Mouse (Mus musculus) midbrain, postnatal 0 days (tissue): ENCODE measurements around the gene Alk. TPM values are rescaled to one million over a fixed set of nuclear protein-coding genes. Genes with fewer than 3 reads are reported as not detected.

Experiments used
- ATAC-seq: fragments of 200-750 bp; cut with Nextera tagmentation; 2 replicates; pipeline ENCODE4 v1.8.0; 2017; ENCODE audit warnings: moderate number of reproducible peaks, mild to moderate bottlenecking, moderate TSS enrichment, moderate library complexity; ENCODE audit not compliant: low FRiP score
- DNase-seq: peaks from one replicate; pipeline ENCODE4 v3.0.0-alpha.2; 2015; ENCODE audit warnings: low spot score
- H3K27ac ChIP-seq: fragments of 300-500 bp; sonication (generic); 2 replicates; pipeline ENCODE4 v1.5.1; 2014; ENCODE audit warnings: low read depth, mild to moderate bottlenecking, low read length, mixed read lengths
- H3K27me3 ChIP-seq: fragments of 300-500 bp; sonication (generic); 2 replicates; pipeline ENCODE4 v1.6.1; 2014; ENCODE audit warnings: low read length, control low read depth, mixed read lengths; ENCODE audit not compliant: insufficient read depth
- H3K36me3 ChIP-seq: fragments of 300-500 bp; sonication (generic); 2 replicates; pipeline ENCODE4 v1.6.1; 2014; ENCODE audit warnings: low read length, control low read depth, mixed read lengths; ENCODE audit not compliant: insufficient read depth
- H3K4me1 ChIP-seq: fragments of 300-500 bp; sonication (generic); 2 replicates; pipeline ENCODE4 v1.6.1; 2014; ENCODE audit warnings: mild to moderate bottlenecking, control low read depth, antibody characterized with exemption, low read length, mixed read lengths; ENCODE audit not compliant: insufficient read depth
- H3K4me2 ChIP-seq: fragments of 300-500 bp; sonication (generic); 2 replicates; pipeline ENCODE4 v1.6.1; 2014; ENCODE audit warnings: low read depth, mild to moderate bottlenecking, low read length, mixed read lengths; ENCODE audit not compliant: poor library complexity, severe bottlenecking
- H3K4me3 ChIP-seq: fragments of 300-500 bp; sonication (generic); 2 replicates; pipeline ENCODE4 v1.5.1; 2014; ENCODE audit warnings: low read depth, mild to moderate bottlenecking, low read length, moderate library complexity
- H3K9ac ChIP-seq: fragments of 300-500 bp; sonication (generic); replicated peaks from 2 replicates; pipeline ENCODE4 v1.6.1; 2014; ENCODE audit warnings: mild to moderate bottlenecking, low read length, moderate library complexity, mixed read lengths; ENCODE audit not compliant: poor library complexity, severe bottlenecking
- H3K9me3 ChIP-seq: fragments of 300-500 bp; sonication (generic); 2 replicates; pipeline ENCODE4 v1.6.1; 2016; ENCODE audit warnings: low read length, control low read depth
- CTCF ChIP-seq: IDR thresholded peaks from 2 replicates; pipeline ENCODE4 v1.5.1; 2016; ENCODE audit warnings: antibody characterized with exemption, mild to moderate bottlenecking
- whole genome bisulfite sequencing: fragments of 180-500 bp; shearing (Covaris S2); extraction: QIAGEN DNeasy Blood & Tissue Kit; methylation state at CpG from one replicate; pipeline ENCODE4 v1.1.7; 2014; 5-methylcytosine and 5-hydroxymethylcytosine counted together
- polyA plus RNA-seq: library from polyadenylated mRNA; unstranded; fragments of >200 nt; fragmentation: Nextera tagmentation; extraction: Ambion mirVana; gene quantifications from 2 replicates; pipeline ENCODE4 v1.2.1, GENCODE M21; 2015
- total RNA-seq: library from RNA; depleted of rRNA; stranded (reverse); fragments of >200 nt; gene quantifications from 2 replicates; pipeline ENCODE4 v1.2.3, GENCODE M21; 2014

The Alk gene
- total and polyA plus RNA-seq, 2 experiments from 2014 or later, result 5.2 to 17.6 TPM

GRCm38 (mm10) chr17:72012775-72013174 is 591.7 kb downstream of the Alk start:
- no peak for ATAC-seq
- Histone ChIP-seq H3K4me3 (no peak overlapping the region), H3K9me3 (no peaks in the 10 kb centered on the region), H3K27ac (no peak overlapping the region), H3K4me2 (no peak overlapping the region), H3K9ac (no peak overlapping the region), H3K27me3 (no peaks in the 10 kb centered on the region), H3K4me1 (no peaks in the 10 kb centered on the region), H3K36me3 (no peaks in the 10 kb centered on the region)
- WGBS, result 88% methylated on average over 9 of the region's 9 CpGs
- DNase-seq, result no peak
- no peak for TF ChIP-seq CTCF

- 85% methylated on average over 2 of the region's 2 CpGs for WGBS
- no peaks in the 10 kb centered on the region for H3K9me3 ChIP-seq
- no peak for ATAC-seq
These were observed 594.6 kb downstream of the Alk start for GRCm38 (mm10) chr17:72009836-72010235.

GRCm38 (mm10) chr17:72008389-72008788 is 596.0 kb downstream of the Alk start:
- H3K4me3 ChIP-seq, result no peak overlapping the region
- no peak overlapping the region for H3K9ac ChIP-seq
- H3K27ac ChIP-seq, result no peak overlapping the region
- H3K4me2 ChIP-seq, result no peak overlapping the region
- no peaks in the 10 kb centered on the region for H3K9me3 ChIP-seq
- H3K27me3 ChIP-seq, result no peaks in the 10 kb centered on the region
- H3K4me1 ChIP-seq, result no peaks in the 10 kb centered on the region
- TF ChIP-seq CTCF, result no peak
- ATAC-seq (no peak), DNase-seq (no peak)
- 85% methylated on average over 5 of the region's 5 CpGs for WGBS
- no peaks in the 10 kb centered on the region for H3K36me3 ChIP-seq

More at GRCm38 (mm10) chr17:72009836-72010235, 594.6 kb downstream of the Alk start:
- H3K4me3 ChIP-seq, result no peak overlapping the region
- TF ChIP-seq CTCF, result no peak
- H3K4me1 ChIP-seq, result no peaks in the 10 kb centered on the region
- no peak overlapping the region for H3K27ac ChIP-seq
- no peak overlapping the region for H3K9ac ChIP-seq
- no peak overlapping the region for H3K4me2 ChIP-seq
- H3K27me3 ChIP-seq, result no peaks in the 10 kb centered on the region
- no peaks in the 10 kb centered on the region for H3K36me3 ChIP-seq
- no peak for DNase-seq

- DNase-seq (peak; percentile 73), ATAC-seq (no peak)
- 77% methylated on average over 6 of the region's 6 CpGs for WGBS
- no peak overlapping the region for H3K9ac ChIP-seq
- H3K27ac ChIP-seq, result no peak overlapping the region
- no peaks in the 10 kb centered on the region for H3K36me3 ChIP-seq
- H3K4me1 ChIP-seq, result no peaks in the 10 kb centered on the region
- no peak overlapping the region for H3K4me3 ChIP-seq
- no peak overlapping the region for H3K4me2 ChIP-seq
- no peak for TF ChIP-seq CTCF
- no peaks in the 10 kb centered on the region for H3K27me3 ChIP-seq
- no peaks in the 10 kb centered on the region for H3K9me3 ChIP-seq
These were observed 599.1 kb downstream of the Alk start for GRCm38 (mm10) chr17:72005365-72005764.

GRCm38 (mm10) chr17:71999527-72000482 is 604.6 kb downstream of the Alk start:
- no peak for TF ChIP-seq CTCF
- no peak for DNase-seq
- Histone ChIP-seq H3K4me3 (no peak overlapping the region), H3K9ac (no peak overlapping the region), H3K36me3 (no peaks in the 10 kb centered on the region), H3K27ac (no peak overlapping the region), H3K4me2 (no peak overlapping the region), H3K27me3 (no peaks in the 10 kb centered on the region), H3K4me1 (no peaks in the 10 kb centered on the region), H3K9me3 (no peaks in the 10 kb centered on the region)
- ATAC-seq, result no peak
- WGBS, result 72% methylated on average over 5 of the region's 5 CpGs

GRCm38 (mm10) chr17:71997680-71998079 is 606.7 kb downstream of the Alk start:
- Histone ChIP-seq H3K9me3 (no peaks in the 10 kb centered on the region), H3K4me2 (no peak overlapping the region), H3K9ac (no peak overlapping the region), H3K36me3 (no peaks in the 10 kb centered on the region), H3K4me3 (no peak overlapping the region), H3K4me1 (no peaks in the 10 kb centered on the region), H3K27ac (no peak overlapping the region), H3K27me3 (no peaks in the 10 kb centered on the region)
- ATAC-seq, result no peak
- WGBS, result 55% methylated on average over 3 of the region's 3 CpGs
- TF ChIP-seq CTCF, result no peak
- no peak for DNase-seq
